Mouse (Mus musculus) natural killer cell, adult 2 months (primary cell): ENCODE results near the gene Ccn5.

Experiments used
- DNase-seq, 2 experiments: peaks; one replicate each; pipeline ENCODE4 v3.0.0; 2022; ENCODE audit warnings: low spot score in 2 of 2

Gene Ccn5

GRCm38 (mm10) chr2:163842043-163842442, 21.4 kb downstream of the Ccn5 start:
- DNase-seq, result no peak

GRCm38 (mm10) chr2:163853461-163853901, 32.8 kb downstream of the Ccn5 start, which contains the start of gene Kcnk15:
Gene Kcnk15 (plus strand): TSS chr2:163853651.
- DNase-seq, result no peak

DNA sequence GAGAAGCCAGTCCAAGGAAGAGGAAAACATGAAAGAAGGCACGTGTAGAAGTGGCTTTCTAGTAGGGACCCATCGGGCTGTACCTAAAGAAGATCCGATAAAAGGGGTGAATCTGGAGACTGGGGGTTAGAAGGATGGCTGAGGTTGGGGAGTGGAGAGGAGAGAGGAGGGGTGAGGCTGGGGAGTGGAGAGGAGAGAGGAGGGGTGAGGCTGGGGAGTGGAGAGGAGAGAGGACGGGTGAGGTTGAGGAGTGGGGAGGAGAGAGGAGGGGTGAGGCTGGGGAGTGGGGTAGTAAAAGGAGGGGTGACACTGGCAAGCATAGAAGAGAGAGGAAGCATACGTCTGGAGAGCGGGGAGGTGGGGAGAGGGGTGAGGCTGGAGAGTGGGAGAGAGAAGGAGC, 36.6 kb downstream of the Ccn5 start:
- no peak for DNase-seq

DNA sequence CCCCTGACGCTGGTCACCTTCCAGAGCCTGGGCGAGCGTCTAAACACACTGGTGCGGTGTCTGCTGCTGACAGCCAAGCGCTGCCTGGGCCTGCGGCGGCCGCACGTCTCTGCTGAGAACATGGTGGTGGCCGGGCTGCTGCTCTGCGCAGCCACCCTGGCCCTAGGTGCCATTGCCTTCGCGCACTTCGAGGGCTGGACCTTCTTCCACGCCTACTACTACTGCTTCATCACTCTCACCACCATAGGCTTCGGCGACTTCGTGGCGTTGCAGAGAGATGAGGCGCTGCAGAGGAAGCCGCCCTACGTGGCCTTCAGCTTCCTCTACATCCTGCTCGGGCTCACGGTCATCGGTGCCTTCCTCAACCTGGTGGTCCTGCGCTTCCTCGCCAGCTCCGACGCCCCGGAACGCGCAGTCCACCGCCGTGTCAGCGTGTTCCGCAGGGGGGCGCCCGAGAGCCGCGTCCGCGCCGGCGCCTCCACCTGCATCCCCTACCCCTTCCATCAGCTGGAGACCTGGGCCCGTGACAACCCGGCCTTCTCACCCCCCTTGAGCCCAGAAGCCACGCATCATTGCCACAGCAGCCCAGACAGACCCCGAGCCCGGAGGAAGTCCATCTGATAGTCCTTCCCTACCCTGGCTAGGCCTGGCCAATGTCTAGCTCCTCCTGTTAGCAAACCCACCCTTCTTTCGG, 37.7 kb downstream of the Ccn5 start:
- peak in 1 of 2 experiments; percentile 21 for DNase-seq

DNA sequence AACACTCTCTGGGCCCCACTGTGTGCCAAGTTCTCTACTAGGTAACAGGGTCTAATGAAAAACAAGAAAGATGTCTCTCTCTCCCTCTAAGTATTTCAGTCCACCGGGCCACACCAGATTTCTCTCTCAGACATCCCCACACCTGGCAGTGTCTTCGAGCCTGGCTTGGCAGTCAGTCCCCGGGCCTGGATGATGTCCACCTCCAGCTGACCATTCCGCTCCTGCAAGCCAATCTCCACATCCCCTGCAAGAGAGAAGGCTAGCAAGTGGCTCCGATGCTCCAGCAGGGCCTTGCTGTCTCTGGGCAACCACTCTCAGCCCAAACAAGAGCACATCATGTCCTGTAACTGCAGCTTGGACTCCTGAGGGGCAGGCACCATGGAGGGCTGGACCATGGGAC, 44.6 kb downstream of the Ccn5 start:
- DNase-seq, result no peak

GRCm38 (mm10) chr2:163866061-163866460, 45.4 kb downstream of the Ccn5 start:
- no peak for DNase-seq

- no peak for DNase-seq
Observed at GRCm38 (mm10) chr2:163869783-163870182, 49.1 kb downstream of the Ccn5 start.

- DNase-seq, result no peak
Observed at GRCm38 (mm10) chr2:163871266-163871665, 50.6 kb downstream of the Ccn5 start.

- DNase-seq, result no peak
Observed at GRCm38 (mm10) chr2:163871906-163872305, 51.2 kb downstream of the Ccn5 start.

- DNase-seq, result no peak
Observed at GRCm38 (mm10) chr2:163874877-163875276, 54.2 kb downstream of the Ccn5 start.

DNA sequence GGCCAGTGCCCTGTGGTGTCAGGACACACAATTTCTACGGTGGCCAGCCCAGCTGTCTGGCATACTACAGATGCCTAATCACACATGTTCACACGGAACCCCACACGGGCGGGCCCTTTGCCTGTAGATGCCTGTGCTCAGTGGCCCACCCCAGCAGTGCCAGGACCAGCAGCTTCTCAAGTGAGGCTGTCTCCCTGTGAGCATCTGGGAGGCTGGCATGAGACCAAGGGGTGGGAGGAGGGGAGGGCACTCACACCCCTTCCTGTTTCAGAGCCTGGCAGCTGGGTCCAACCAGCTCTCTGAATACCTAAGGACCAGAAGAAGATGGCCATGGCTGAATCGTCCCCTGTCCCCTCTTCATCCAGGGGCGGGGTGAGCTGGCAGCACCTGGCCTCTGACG, 54.8 kb downstream of the Ccn5 start:
- DNase-seq, result peak; percentile 8 to 18

DNA sequence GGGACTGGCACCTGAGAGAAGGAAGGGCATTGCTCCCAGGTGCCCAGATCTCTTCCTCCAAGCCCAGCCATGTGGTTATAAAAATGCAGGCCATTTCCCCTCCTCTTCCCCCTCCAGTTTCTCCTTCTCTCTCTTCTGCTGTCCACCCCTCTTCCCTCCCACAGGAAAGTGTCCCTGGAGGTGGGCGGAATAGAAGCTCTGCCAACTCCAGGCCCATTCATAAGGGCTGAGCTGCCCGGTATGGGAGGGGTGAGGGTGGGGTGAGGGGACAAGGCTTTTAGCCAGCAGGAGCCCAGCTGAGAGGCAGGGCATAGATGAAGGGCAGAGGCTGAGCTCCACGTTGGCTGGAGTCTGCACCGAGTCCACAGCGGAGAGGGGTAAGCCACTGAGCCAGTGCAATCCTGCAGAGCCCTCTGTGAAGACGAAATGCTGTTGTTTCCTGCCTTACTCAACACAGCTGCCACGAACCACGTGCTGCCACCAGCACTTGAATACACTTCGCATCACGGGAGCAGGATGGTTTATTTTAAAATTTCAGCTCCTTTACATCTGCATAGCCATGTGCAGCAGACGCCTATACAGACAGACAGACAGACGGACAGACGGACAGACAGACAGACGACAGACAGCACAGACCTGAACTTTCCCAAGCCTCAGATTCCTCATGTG, 56.3 kb downstream of the Ccn5 start:
- DNase-seq, result no peak

- DNase-seq, result no peak
Observed at GRCm38 (mm10) chr2:163880891-163881290, 60.2 kb downstream of the Ccn5 start.
